Mouse (Mus musculus): ENCODE measurements around the gene Nav2. TPM values are rescaled to one million over a fixed set of nuclear protein-coding genes. Genes with fewer than 3 reads are reported as not detected.

Gene Nav2
- polyA plus RNA-seq, 1 experiment from 2014 or later = 4.1 TPM

- 48% methylated on average over 3 of the region's 3 CpGs for WGBS (ENCODE audit: insufficient replicate concordance)
These were observed 296.3 kb downstream of the Nav2 start for GRCm38 (mm10) chr7:49204856-49205255.

DNA sequence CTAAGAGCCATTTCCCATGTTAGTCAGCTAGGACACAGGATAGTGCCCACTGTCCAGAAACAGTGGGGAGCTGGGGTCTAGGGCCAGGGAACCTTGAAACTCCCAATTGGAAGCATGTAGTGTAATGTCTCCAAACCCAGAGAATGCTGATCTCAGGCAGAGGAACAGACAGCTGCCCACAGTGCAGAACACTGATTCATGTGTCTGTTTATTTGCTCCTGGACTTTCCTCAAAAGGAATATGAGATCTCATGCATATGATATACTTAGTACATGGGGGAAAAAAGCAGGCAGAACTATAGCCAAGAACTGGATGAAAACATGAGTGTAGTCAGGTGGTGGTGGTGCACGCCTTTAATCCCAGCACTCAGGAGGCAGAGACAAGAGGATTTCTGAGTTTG lies 297.0 kb downstream of the Nav2 start:
- H3K4me3 ChIP-seq (ENCODE audit: low read depth, low read length) = no peak overlapping the region
- 29% methylated on average over 1 of the region's 1 CpGs for WGBS (ENCODE audit: insufficient replicate concordance)
- no peaks in the 10 kb centered on the region for H3K9me3 ChIP-seq (replicated peaks; ENCODE audit: control insufficient read depth, low read length)

More at GRCm38 (mm10) chr7:49204856-49205255, 296.3 kb downstream of the Nav2 start:
- Histone ChIP-seq H3K9me3 (replicated peaks; ENCODE audit: control insufficient read depth, low read length) (no peaks in the 10 kb centered on the region), H3K27me3 (ENCODE audit: control insufficient read depth, insufficient read depth, low read depth, low read length) (no peaks in the 10 kb centered on the region), H3K4me2 (ENCODE audit: low read depth, low read length) (no peak overlapping the region), H3K36me3 (ENCODE audit: control insufficient read depth, insufficient read depth) (no peaks in the 10 kb centered on the region), H3K4me1 (ENCODE audit: control insufficient read depth, low read depth, low read length) (no peaks in the 10 kb centered on the region), H3K27ac (ENCODE audit: low read length) (no peak overlapping the region), H3K9ac (ENCODE audit: low read depth, low read length) (no peak overlapping the region), H3K4me3 (ENCODE audit: low read depth, low read length) (no peak overlapping the region)
- no peak for ATAC-seq (ENCODE audit: low read depth)

GRCm38 (mm10) chr7:49206775-49207676 lies 298.5 kb downstream of the Nav2 start:
- Histone ChIP-seq H3K36me3 (ENCODE audit: control insufficient read depth, insufficient read depth) (no peaks in the 10 kb centered on the region), H3K27me3 (ENCODE audit: control insufficient read depth, insufficient read depth, low read depth, low read length) (no peaks in the 10 kb centered on the region), H3K4me2 (ENCODE audit: low read depth, low read length) (no peak overlapping the region), H3K9ac (ENCODE audit: low read depth, low read length) (no peak overlapping the region), H3K9me3 (replicated peaks; ENCODE audit: control insufficient read depth, low read length) (no peaks in the 10 kb centered on the region), H3K27ac (ENCODE audit: low read length) (no peak overlapping the region), H3K4me1 (ENCODE audit: control insufficient read depth, low read depth, low read length) (no peaks in the 10 kb centered on the region), H3K4me3 (ENCODE audit: low read depth, low read length) (no peak overlapping the region)
- no peak for ATAC-seq (ENCODE audit: low read depth)
- WGBS (ENCODE audit: insufficient replicate concordance) = 46% methylated on average over 5 of the region's 5 CpGs

More for the DNA sequence above, 297.0 kb downstream of the Nav2 start:
- no peaks in the 10 kb centered on the region for H3K4me1 ChIP-seq (ENCODE audit: control insufficient read depth, low read depth, low read length)
- H3K36me3 ChIP-seq (ENCODE audit: control insufficient read depth, insufficient read depth) = no peaks in the 10 kb centered on the region
- H3K27me3 ChIP-seq (ENCODE audit: control insufficient read depth, insufficient read depth, low read depth, low read length) = no peaks in the 10 kb centered on the region
- no peak overlapping the region for H3K4me2 ChIP-seq (ENCODE audit: low read depth, low read length)
- no peak for ATAC-seq (ENCODE audit: low read depth)
- no peak overlapping the region for H3K9ac ChIP-seq (ENCODE audit: low read depth, low read length)
- H3K27ac ChIP-seq (ENCODE audit: low read length) = no peak overlapping the region

- H3K27ac ChIP-seq (ENCODE audit: low read length) = no peak overlapping the region
- WGBS (ENCODE audit: insufficient replicate concordance) = 49% methylated on average over 7 of the region's 7 CpGs
- no peak overlapping the region for H3K4me2 ChIP-seq (ENCODE audit: low read depth, low read length)
These were observed 301.0 kb downstream of the Nav2 start for GRCm38 (mm10) chr7:49209526-49209925.

GRCm38 (mm10) chr7:49210721-49211120 lies 302.2 kb downstream of the Nav2 start:
- no peaks in the 10 kb centered on the region for H3K36me3 ChIP-seq (ENCODE audit: control insufficient read depth, insufficient read depth)
- H3K9ac ChIP-seq (ENCODE audit: low read depth, low read length) = no peak overlapping the region
- no peaks in the 10 kb centered on the region for H3K9me3 ChIP-seq (replicated peaks; ENCODE audit: control insufficient read depth, low read length)
- no peaks in the 10 kb centered on the region for H3K4me1 ChIP-seq (ENCODE audit: control insufficient read depth, low read depth, low read length)
- 71% methylated on average over 8 of the region's 8 CpGs for WGBS (ENCODE audit: insufficient replicate concordance)
- H3K27ac ChIP-seq (ENCODE audit: low read length) = no peak overlapping the region
- H3K4me3 ChIP-seq (ENCODE audit: low read depth, low read length) = no peak overlapping the region
- H3K4me2 ChIP-seq (ENCODE audit: low read depth, low read length) = no peak overlapping the region
- no peak for ATAC-seq (ENCODE audit: low read depth)
- H3K27me3 ChIP-seq (ENCODE audit: control insufficient read depth, insufficient read depth, low read depth, low read length) = no peaks in the 10 kb centered on the region

More at GRCm38 (mm10) chr7:49209526-49209925, 301.0 kb downstream of the Nav2 start:
- Histone ChIP-seq H3K27me3 (ENCODE audit: control insufficient read depth, insufficient read depth, low read depth, low read length) (no peaks in the 10 kb centered on the region), H3K36me3 (ENCODE audit: control insufficient read depth, insufficient read depth) (no peaks in the 10 kb centered on the region), H3K4me1 (ENCODE audit: control insufficient read depth, low read depth, low read length) (no peaks in the 10 kb centered on the region), H3K9me3 (replicated peaks; ENCODE audit: control insufficient read depth, low read length) (no peaks in the 10 kb centered on the region), H3K4me3 (ENCODE audit: low read depth, low read length) (no peak overlapping the region), H3K9ac (ENCODE audit: low read depth, low read length) (no peak overlapping the region)
- no peak for ATAC-seq (ENCODE audit: low read depth)

GRCm38 (mm10) chr7:49213011-49213410 lies 304.5 kb downstream of the Nav2 start:
- no peak overlapping the region for H3K27ac ChIP-seq (ENCODE audit: low read length)
- H3K27me3 ChIP-seq (ENCODE audit: control insufficient read depth, insufficient read depth, low read depth, low read length) = no peaks in the 10 kb centered on the region
- H3K36me3 ChIP-seq (ENCODE audit: control insufficient read depth, insufficient read depth) = no peaks in the 10 kb centered on the region
- H3K9ac ChIP-seq (ENCODE audit: low read depth, low read length) = no peak overlapping the region
- H3K9me3 ChIP-seq (replicated peaks; ENCODE audit: control insufficient read depth, low read length) = no peaks in the 10 kb centered on the region
- WGBS (ENCODE audit: insufficient replicate concordance) = 60% methylated on average over 4 of the region's 4 CpGs
- ATAC-seq (ENCODE audit: low read depth) = no peak
- no peak overlapping the region for H3K4me3 ChIP-seq (ENCODE audit: low read depth, low read length)
- H3K4me1 ChIP-seq (ENCODE audit: control insufficient read depth, low read depth, low read length) = no peaks in the 10 kb centered on the region
- H3K4me2 ChIP-seq (ENCODE audit: low read depth, low read length) = no peak overlapping the region

DNA sequence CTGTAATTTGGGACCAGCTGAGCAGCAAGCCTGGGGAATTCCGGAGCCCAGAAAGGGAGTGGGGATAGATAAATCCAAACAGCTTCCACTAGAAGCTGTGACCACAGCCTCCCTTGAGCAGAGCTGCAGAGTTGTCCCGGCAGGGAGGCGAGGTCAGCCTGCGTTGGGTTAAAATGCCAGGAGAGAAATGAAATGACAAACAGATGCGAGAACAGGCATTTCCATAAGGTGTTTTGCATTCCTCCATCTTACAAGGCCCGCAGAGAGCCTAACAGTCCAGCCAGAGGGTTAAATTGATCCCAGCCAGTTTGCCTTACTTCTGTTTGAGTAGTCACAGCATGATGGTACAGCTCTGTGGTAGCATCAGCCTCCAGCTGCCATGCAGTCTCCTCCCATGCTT lies 309.3 kb downstream of the Nav2 start:
- no peak overlapping the region for H3K4me2 ChIP-seq (ENCODE audit: low read depth, low read length)
- no peaks in the 10 kb centered on the region for H3K27me3 ChIP-seq (ENCODE audit: control insufficient read depth, insufficient read depth, low read depth, low read length)
- no peak overlapping the region for H3K9ac ChIP-seq (ENCODE audit: low read depth, low read length)
- no peak for ATAC-seq (ENCODE audit: low read depth)
- no peak overlapping the region for H3K27ac ChIP-seq (ENCODE audit: low read length)
- H3K4me3 ChIP-seq (ENCODE audit: low read depth, low read length) = no peak overlapping the region
- no peaks in the 10 kb centered on the region for H3K4me1 ChIP-seq (ENCODE audit: control insufficient read depth, low read depth, low read length)
- no peaks in the 10 kb centered on the region for H3K9me3 ChIP-seq (replicated peaks; ENCODE audit: control insufficient read depth, low read length)
- H3K36me3 ChIP-seq (ENCODE audit: control insufficient read depth, insufficient read depth) = no peaks in the 10 kb centered on the region
- 53% methylated on average over 6 of the region's 6 CpGs for WGBS (ENCODE audit: insufficient replicate concordance)

GRCm38 (mm10) chr7:49225741-49226140 lies 317.2 kb downstream of the Nav2 start:
- Histone ChIP-seq H3K36me3 (ENCODE audit: control insufficient read depth, insufficient read depth) (no peaks in the 10 kb centered on the region), H3K27me3 (ENCODE audit: control insufficient read depth, insufficient read depth, low read depth, low read length) (no peaks in the 10 kb centered on the region), H3K4me3 (ENCODE audit: low read depth, low read length) (no peak overlapping the region), H3K9ac (ENCODE audit: low read depth, low read length) (no peak overlapping the region), H3K4me1 (ENCODE audit: control insufficient read depth, low read depth, low read length) (no peaks in the 10 kb centered on the region), H3K27ac (ENCODE audit: low read length) (no peak overlapping the region), H3K4me2 (ENCODE audit: low read depth, low read length) (no peak overlapping the region), H3K9me3 (replicated peaks; ENCODE audit: control insufficient read depth, low read length) (no peaks in the 10 kb centered on the region)
- no peak for ATAC-seq (ENCODE audit: low read depth)
- 52% methylated on average over 5 of the region's 5 CpGs for WGBS (ENCODE audit: insufficient replicate concordance)

DNA sequence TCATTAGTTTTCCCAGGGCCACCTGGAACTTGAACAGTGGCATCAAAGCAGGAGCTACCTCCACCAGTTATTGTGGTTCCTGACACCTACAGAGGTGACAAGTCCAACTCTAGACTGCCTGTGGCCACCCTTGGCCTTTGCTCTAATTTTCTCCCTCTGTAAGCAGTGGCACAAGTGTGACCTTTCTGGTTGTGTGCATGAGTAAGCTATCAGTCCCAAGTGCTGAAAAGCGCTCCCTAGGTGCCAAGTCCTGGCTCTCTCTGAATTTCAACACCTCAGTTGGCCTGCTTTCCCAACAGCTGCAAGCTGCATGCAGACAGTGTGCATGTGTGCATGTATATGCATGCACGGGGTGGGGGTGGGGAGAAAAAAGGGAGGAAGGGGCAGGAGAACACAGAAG lies 324.5 kb downstream of the Nav2 start:
- no peak overlapping the region for H3K4me2 ChIP-seq (ENCODE audit: low read depth, low read length)
- no peaks in the 10 kb centered on the region for H3K27me3 ChIP-seq (ENCODE audit: control insufficient read depth, insufficient read depth, low read depth, low read length)
- no peak overlapping the region for H3K27ac ChIP-seq (ENCODE audit: low read length)
- ATAC-seq (ENCODE audit: low read depth) = no peak
- peaks cover 5% of the 10 kb centered on the region; the same call in 1 of the 2 replicates for H3K4me1 ChIP-seq (ENCODE audit: control insufficient read depth, low read depth, low read length)
- no peaks in the 10 kb centered on the region for H3K36me3 ChIP-seq (ENCODE audit: control insufficient read depth, insufficient read depth)
- no peaks in the 10 kb centered on the region for H3K9me3 ChIP-seq (replicated peaks; ENCODE audit: control insufficient read depth, low read length)
- no peak overlapping the region for H3K4me3 ChIP-seq (ENCODE audit: low read depth, low read length)
- WGBS (ENCODE audit: insufficient replicate concordance) = 59% methylated on average over 2 of the region's 2 CpGs
- no peak overlapping the region for H3K9ac ChIP-seq (ENCODE audit: low read depth, low read length)

Measured in liver, embryonic 16.5 days (tissue).